Mouse (Mus musculus) heart, embryonic 13.5 days (tissue): Measurements from ENCODE around the gene Ralgapa1. TPM values are rescaled to one million over a fixed set of nuclear protein-coding genes. Genes with fewer than 3 reads are reported as not detected.
A peak's percentile ranks its signal among the peaks of the same experiment; 100 is the strongest.
"Not testable (repeated sequence)": the region's sequence is repeated elsewhere in the genome, so short reads cannot be mapped to it uniquely, and the experiment has no call there.

ENCODE experiments used
- ATAC-seq: fragments of 200-750 bp; cut with Nextera tagmentation; 2 replicates; pipeline ENCODE4 v1.8.0; 2017; ENCODE audit warnings: moderate TSS enrichment; ENCODE audit not compliant: insufficient number of reproducible peaks, low FRiP score, low TSS enrichment; ENCODE audit errors: extremely low read depth
- H3K27ac ChIP-seq: fragments of 300-500 bp; sonication (generic); replicated peaks from 2 replicates; pipeline ENCODE4 v1.5.1; 2015; ENCODE audit warnings: moderate library complexity, mild to moderate bottlenecking, inconsistent platforms
- H3K27me3 ChIP-seq: fragments of 300-500 bp; sonication (generic); replicated peaks from 2 replicates; pipeline ENCODE4 v1.6.1; 2015; ENCODE audit warnings: mild to moderate bottlenecking, inconsistent platforms
- H3K36me3 ChIP-seq: fragments of 300-500 bp; sonication (generic); 2 replicates; pipeline ENCODE4 v1.6.1; 2015; ENCODE audit warnings: mild to moderate bottlenecking, inconsistent platforms
- H3K4me1 ChIP-seq: fragments of 300-500 bp; sonication (generic); 2 replicates; pipeline ENCODE4 v1.6.1; 2015; ENCODE audit warnings: inconsistent platforms
- H3K4me2 ChIP-seq: fragments of 300-500 bp; sonication (generic); 2 replicates; pipeline ENCODE4 v1.6.1; 2015; ENCODE audit warnings: inconsistent platforms, mild to moderate bottlenecking, moderate library complexity
- H3K4me3 ChIP-seq: fragments of 300-500 bp; sonication (generic); 2 replicates; pipeline ENCODE4 v1.5.1; 2015; ENCODE audit warnings: moderate library complexity, mild to moderate bottlenecking, inconsistent platforms
- H3K9ac ChIP-seq: fragments of 300-500 bp; sonication (generic); 2 replicates; pipeline ENCODE4 v1.6.1; 2015; ENCODE audit warnings: inconsistent platforms, mild to moderate bottlenecking, moderate library complexity
- H3K9me3 ChIP-seq: fragments of 300-500 bp; sonication (generic); 2 replicates; pipeline ENCODE4 v1.6.1; 2016; ENCODE audit warnings: inconsistent platforms
- WGBS: fragments of 180-500 bp; shearing (Covaris S2); methylation state at CpG from one replicate; pipeline ENCODE4 v1.1.7; 2015; ENCODE audit warnings: mixed read lengths; 5-methylcytosine and 5-hydroxymethylcytosine counted together
- microRNA-seq: library from miRNA; unstranded; fragments of <30 nt; microRNA quantifications from one replicate; pipeline ENCODE4, GENCODE M21; 2016
- polyA plus RNA-seq: library from polyadenylated mRNA; unstranded; fragments of >200 nt; fragmentation: Nextera tagmentation; extraction: Ambion mirVana; gene quantifications from 2 replicates; pipeline ENCODE4 v1.2.1, GENCODE M21; 2015

Gene Ralgapa1
- polyA plus RNA-seq, 1 experiment from 2014 or later, result 12.3 TPM

DNA sequence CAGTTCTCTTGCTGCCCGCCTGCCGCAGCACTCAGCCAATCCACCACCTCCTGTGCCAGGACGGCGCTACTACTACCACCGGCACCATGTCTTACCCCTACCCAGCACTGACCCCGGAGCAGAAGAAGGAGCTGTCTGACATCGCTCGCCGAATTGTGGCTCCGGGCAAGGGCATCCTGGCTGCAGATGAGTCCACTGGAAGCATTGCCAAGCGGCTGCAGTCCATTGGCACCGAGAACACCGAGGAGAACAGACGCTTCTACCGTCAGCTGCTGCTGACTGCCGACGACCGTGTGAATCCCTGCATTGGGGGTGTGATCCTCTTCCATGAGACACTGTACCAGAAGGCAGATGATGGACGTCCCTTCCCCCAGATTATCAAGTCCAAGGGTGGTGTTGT, 255.8 kb downstream of the Ralgapa1 start, which contains the start of gene Aldoart2:
Aldoart2 (plus strand) TSS at position 34 of the 400 bp plus-strand sequence.
- WGBS, result 92% methylated on average over 19 of the region's 19 CpGs
- Histone ChIP-seq H3K4me3 (no peak within 1 kb of the TSS), H3K27me3 (no peaks in the 10 kb centered on the region), H3K9me3 (no peaks in the 10 kb centered on the region), H3K27ac (no peak within 1 kb of the TSS), H3K36me3 (no peaks in the 10 kb centered on the region), H3K9ac (no peak within 1 kb of the TSS), H3K4me2 (no peak within 1 kb of the TSS), H3K4me1 (no peaks in the 10 kb centered on the region)
- no peak for ATAC-seq

DNA sequence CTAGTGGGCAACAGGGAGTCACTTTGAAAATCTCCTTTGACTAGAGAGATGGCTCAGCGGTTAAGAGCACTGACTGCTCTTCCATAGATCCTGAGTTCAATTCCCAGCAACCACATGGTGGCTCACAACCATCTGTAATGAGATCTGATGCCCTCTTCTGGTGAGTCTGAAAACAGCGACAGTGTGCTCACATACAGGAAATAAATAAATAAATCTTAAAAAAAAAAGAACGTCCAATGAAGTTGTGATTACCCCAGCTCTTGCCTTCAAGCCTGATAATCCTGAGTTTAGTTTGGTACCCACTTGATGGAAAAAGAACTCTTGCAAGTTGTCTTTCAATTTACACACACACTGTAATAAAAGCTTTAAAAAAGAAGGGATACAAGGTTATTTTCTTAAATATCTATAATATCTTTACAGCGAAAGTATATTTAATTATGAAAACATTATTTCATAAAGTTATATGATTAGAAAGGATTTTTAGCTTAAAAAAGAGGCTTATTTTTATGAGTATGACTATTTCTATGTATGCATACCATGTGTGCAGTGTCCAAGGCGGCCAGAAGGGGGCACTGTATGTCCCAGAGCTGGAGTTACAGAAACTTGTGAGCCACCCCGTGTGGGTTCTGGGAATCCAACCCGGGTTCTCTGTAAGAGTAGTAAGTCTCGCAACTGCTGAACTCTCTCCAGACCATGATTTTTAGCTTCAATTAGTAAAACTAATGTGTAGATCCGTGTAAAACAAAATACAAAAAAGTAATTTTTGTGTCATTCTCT, 256.6 kb downstream of the Ralgapa1 start:
- H3K4me2 ChIP-seq, result no peak overlapping the region
- no peak for ATAC-seq
- 80% methylated on average over 9 of the region's 9 CpGs for WGBS
- no peak overlapping the region for H3K4me3 ChIP-seq
- no peak overlapping the region for H3K9ac ChIP-seq
- H3K9me3 ChIP-seq, result no peaks in the 10 kb centered on the region
- H3K36me3 ChIP-seq, result no peaks in the 10 kb centered on the region
- H3K4me1 ChIP-seq, result no peaks in the 10 kb centered on the region
- no peaks in the 10 kb centered on the region for H3K27me3 ChIP-seq
- H3K27ac ChIP-seq, result no peak overlapping the region

DNA sequence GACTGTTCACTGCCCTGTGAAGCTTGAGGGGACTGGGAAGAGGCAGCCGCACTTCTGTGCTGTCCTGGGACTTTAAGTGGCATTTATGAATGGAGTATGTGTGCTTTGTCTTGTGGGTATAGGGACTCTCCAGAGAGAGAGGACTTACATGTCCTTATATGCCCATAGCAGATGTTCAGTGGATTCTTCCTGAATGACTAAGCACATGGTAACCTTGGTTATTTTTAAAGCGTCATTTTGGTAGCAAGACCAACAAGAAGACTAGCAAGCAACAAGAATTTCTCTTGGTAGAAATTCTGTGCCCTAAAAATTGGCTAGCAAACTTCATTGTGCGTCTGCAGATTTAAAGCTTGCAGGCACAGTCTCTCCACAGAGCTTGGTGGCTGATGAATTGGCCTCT, 257.2 kb downstream of the Ralgapa1 start:
- 82% methylated on average over 3 of the region's 3 CpGs for WGBS
- H3K4me1 ChIP-seq, result no peaks in the 10 kb centered on the region
- no peak overlapping the region for H3K9ac ChIP-seq
- H3K36me3 ChIP-seq, result no peaks in the 10 kb centered on the region
- no peak overlapping the region for H3K4me2 ChIP-seq
- no peak overlapping the region for H3K27ac ChIP-seq
- H3K9me3 ChIP-seq, result no peaks in the 10 kb centered on the region
- ATAC-seq, result no peak
- H3K27me3 ChIP-seq, result no peaks in the 10 kb centered on the region
- H3K4me3 ChIP-seq, result no peak overlapping the region

DNA sequence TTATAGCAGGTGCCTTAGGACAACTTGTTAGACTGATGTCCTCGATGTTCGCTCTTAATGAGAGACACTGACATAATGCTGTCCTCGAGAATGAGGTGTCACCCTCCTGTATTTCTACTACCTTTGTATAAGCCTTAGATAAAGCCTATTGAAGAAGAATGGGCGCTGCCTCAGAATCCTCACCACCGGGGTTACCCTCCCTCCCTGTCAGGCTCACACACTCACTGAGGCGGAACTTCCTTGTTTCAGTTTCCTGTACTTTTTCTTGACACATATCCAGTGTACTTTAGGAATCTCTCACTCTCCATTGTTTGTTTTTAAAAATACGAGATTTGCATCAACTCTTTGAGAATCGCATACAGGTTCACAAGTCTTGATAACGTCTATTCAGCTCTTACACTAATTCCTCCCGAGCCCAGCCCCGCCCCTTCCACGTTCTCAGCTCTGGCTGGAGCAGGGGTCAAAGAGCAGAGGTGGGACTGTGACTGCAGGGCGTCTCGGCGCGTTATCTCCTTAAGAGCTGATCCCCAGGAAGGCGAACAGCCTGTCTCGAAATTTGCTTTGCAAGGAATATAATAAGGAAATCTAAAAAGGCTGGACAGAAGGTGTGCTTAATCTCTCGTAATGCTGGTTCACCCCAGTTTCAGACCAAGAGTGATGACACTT, 260.8 kb downstream of the Ralgapa1 start:
- Histone ChIP-seq H3K9ac (peak overlapping the region; percentile 73), H3K4me1 (no peaks in the 10 kb centered on the region), H3K27ac (no peak overlapping the region), H3K27me3 (no peaks in the 10 kb centered on the region), H3K9me3 (no peaks in the 10 kb centered on the region), H3K36me3 (no peaks in the 10 kb centered on the region), H3K4me3 (peak overlapping the region; percentile 54), H3K4me2 (peak overlapping the region; percentile 74)
- 14% methylated on average over 19 of the region's 19 CpGs for WGBS
- ATAC-seq, result no peak

DNA sequence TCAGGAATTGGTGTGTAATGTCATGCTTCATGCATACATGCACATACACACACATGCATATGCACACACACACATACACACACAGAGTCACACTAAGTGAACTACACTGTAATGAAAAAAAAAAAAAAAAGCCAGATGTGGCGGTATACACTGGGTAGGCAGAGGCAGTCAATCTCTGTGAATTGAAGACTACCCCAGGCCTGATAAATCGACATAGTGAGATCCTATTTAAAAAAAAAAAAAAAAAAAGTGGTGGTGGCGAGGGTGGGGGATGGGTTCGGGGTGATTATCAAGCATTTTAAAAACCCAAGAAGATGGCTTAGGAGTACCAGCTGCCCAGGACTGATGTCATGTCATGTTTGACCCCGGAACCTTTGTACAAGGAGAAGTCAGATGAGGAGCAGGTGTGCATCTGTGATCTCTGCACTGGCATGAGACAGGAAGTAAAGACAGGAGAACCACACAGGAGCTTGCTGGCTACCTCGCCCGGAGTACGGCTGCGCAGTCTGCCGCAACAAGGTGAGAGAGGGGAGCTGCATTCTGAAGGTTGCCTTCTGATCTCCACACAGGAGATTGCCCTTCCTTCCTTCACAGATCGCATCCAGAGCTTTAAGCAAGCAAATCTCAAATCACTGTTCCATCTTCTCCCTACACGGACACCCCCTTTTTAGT, 261.6 kb downstream of the Ralgapa1 start:
- H3K4me1 ChIP-seq, result no peaks in the 10 kb centered on the region
- H3K9me3 ChIP-seq, result no peaks in the 10 kb centered on the region
- WGBS, result 80% methylated on average over 12 of the region's 12 CpGs
- H3K4me3 ChIP-seq, result no peak overlapping the region
- no peak for ATAC-seq
- no peak overlapping the region for H3K4me2 ChIP-seq
- H3K27ac ChIP-seq, result no peak overlapping the region
- no peaks in the 10 kb centered on the region for H3K27me3 ChIP-seq
- H3K36me3 ChIP-seq, result no peaks in the 10 kb centered on the region
- H3K9ac ChIP-seq, result no peak overlapping the region

GRCm38 (mm10) chr12:55557866-55558265, 263.1 kb downstream of the Ralgapa1 start:
- no peaks in the 10 kb centered on the region for H3K27me3 ChIP-seq
- 79% methylated on average over 6 of the region's 6 CpGs for WGBS
- no peak overlapping the region for H3K9ac ChIP-seq
- no peak overlapping the region for H3K4me2 ChIP-seq
- ATAC-seq, result no peak
- H3K9me3 ChIP-seq, result no peaks in the 10 kb centered on the region
- no peaks in the 10 kb centered on the region for H3K4me1 ChIP-seq
- no peaks in the 10 kb centered on the region for H3K36me3 ChIP-seq
- no peak overlapping the region for H3K4me3 ChIP-seq
- no peak overlapping the region for H3K27ac ChIP-seq

- not testable (repeated sequence) for H3K9ac ChIP-seq, H3K27ac ChIP-seq, ATAC-seq, H3K4me2 ChIP-seq, H3K9me3 ChIP-seq, H3K27me3 ChIP-seq, H3K4me3 ChIP-seq, H3K36me3 ChIP-seq, H3K4me1 ChIP-seq
- 72% methylated on average over 6 of the region's 6 CpGs for WGBS
Observed at GRCm38 (mm10) chr12:55554901-55555300, 266.1 kb downstream of the Ralgapa1 start.

Small RNA genes within 50 kb of the gene (microRNA-seq; reads per million reads assigned to microRNA genes)
- gene Gm23394, result 0.82 reads per million

Other genes starting within 250 kb of the Ralgapa1 start
- gene Insm2, start 221.7 kb downstream of the Ralgapa1 start, polyA plus RNA-seq, result 0.07 TPM in 1 of 2 replicates, not detected in the other
- gene Brms1l, start 15.2 kb upstream of the Ralgapa1 start, polyA plus RNA-seq, result 26.3 and 28.8 TPM in 2 replicates